Mouse (Mus musculus) myocyte (in vitro differentiated cells): ENCODE data around the gene Larp4.

ENCODE experiments used
- CEBPB ChIP-seq: IDR thresholded peaks from 2 replicates; pipeline ENCODE4 v1.6.1; 2011; ENCODE audit warnings: mild to moderate bottlenecking, moderate library complexity; ENCODE audit not compliant: poor library complexity, insufficient read depth, severe bottlenecking
- E2F4 ChIP-seq: IDR thresholded peaks from one replicate; pipeline ENCODE4 v1.6.1; 2011; ENCODE audit warnings: mild to moderate bottlenecking, control low read depth, moderate library complexity; ENCODE audit not compliant: insufficient read depth
- MAX ChIP-seq: IDR thresholded peaks from one replicate; pipeline ENCODE4 v1.6.1; 2011; ENCODE audit warnings: low read depth, mild to moderate bottlenecking, control low read depth
- MYOD1 ChIP-seq, 3 experiments: IDR thresholded peaks; one replicate each; pipeline ENCODE4 v1.6.1; 2011; ENCODE audit warnings: control low read depth in 2 of 3, low read depth in 2 of 3, mild to moderate bottlenecking in 2 of 3, moderate library complexity in 1 of 3; ENCODE audit not compliant: insufficient read length in 2 of 3, control insufficient read depth in 1 of 3
- MYOG ChIP-seq, 3 experiments: IDR thresholded peaks; one replicate each; pipeline ENCODE4 v1.6.1; 2011; ENCODE audit warnings: control low read depth in 2 of 3, low read depth in 2 of 3, mild to moderate bottlenecking in 2 of 3; ENCODE audit not compliant: insufficient read length in 2 of 3, control insufficient read depth in 1 of 3, insufficient read depth in 1 of 3
- POLR2A ChIP-seq: IDR thresholded peaks from one replicate; pipeline ENCODE4 v1.6.1; 2011; ENCODE audit warnings: low read depth, mild to moderate bottlenecking, control low read depth, moderate library complexity; ENCODE audit not compliant: insufficient read length
- TCF12 ChIP-seq: IDR thresholded peaks from one replicate; pipeline ENCODE4 v1.6.1; 2011; ENCODE audit warnings: mild to moderate bottlenecking, control low read depth; ENCODE audit not compliant: poor library complexity, insufficient read depth, severe bottlenecking
- USF1 ChIP-seq: IDR thresholded peaks from one replicate; pipeline ENCODE4 v1.6.1; 2011; ENCODE audit warnings: low read depth, mild to moderate bottlenecking, control low read depth, moderate library complexity

- no peak for TF ChIP-seq USF1
- no peak for TF ChIP-seq POLR2A
- no peak for TF ChIP-seq E2F4
- no peak for TF ChIP-seq MYOD1 (IDR thresholded peaks at IDR 0.05; ENCODE audit: control insufficient read depth in 1 of 3, insufficient read length in 2 of 3, low read depth in 2 of 3)
- TF ChIP-seq CEBPB, result no peak
- no peak for TF ChIP-seq MAX
- TF ChIP-seq MYOG (IDR thresholded peaks at IDR 0.05; ENCODE audit: control insufficient read depth in 1 of 3, insufficient read depth in 1 of 3, insufficient read length in 2 of 3, low read depth in 2 of 3), result no peak
- no peak for TF ChIP-seq TCF12
These were observed 27.4 kb downstream of the Larp4 start for GRCm38 (mm10) chr15:99997114-99997804.
